Mouse (Mus musculus) bone marrow, adult 2 months (tissue): Measurements from ENCODE around the gene Rps19bp1. TPM values are rescaled to one million over a fixed set of nuclear protein-coding genes. Genes with fewer than 3 reads are reported as not detected.

Experiments
- H3K27ac ChIP-seq: fragments of 200-500 bp; 2 replicates; pipeline ENCODE4 v1.5.1; 2012; ENCODE audit warnings: low read depth, mild to moderate bottlenecking, control low read depth, inconsistent platforms, low read length; ENCODE audit not compliant: control insufficient read depth, poor library complexity, insufficient read depth
- H3K4me1 ChIP-seq: fragments of 200-500 bp; 2 replicates; pipeline ENCODE4 v1.6.1; 2011; ENCODE audit warnings: low read length; ENCODE audit not compliant: control insufficient read depth, insufficient read depth
- H3K4me3 ChIP-seq: fragments of 200-500 bp; replicated peaks from 2 replicates; pipeline ENCODE3; 2011; ENCODE audit warnings: mild to moderate bottlenecking, low read depth, low read length, control low read depth; ENCODE audit not compliant: control insufficient read depth
- CTCF ChIP-seq: fragments of 200-500 bp; IDR thresholded peaks from 2 replicates; pipeline ENCODE4 v1.5.1; 2011; ENCODE audit warnings: low read length, control low read depth; ENCODE audit not compliant: control insufficient read depth, insufficient read depth
- POLR2A ChIP-seq: fragments of 200-500 bp; IDR thresholded peaks from 2 replicates; pipeline ENCODE4 v1.6.1; 2011; ENCODE audit warnings: low read depth, mild to moderate bottlenecking, control low read depth, low read length, borderline replicate concordance; ENCODE audit not compliant: control insufficient read depth
- WGBS: fragments of 180-500 bp; shearing (Covaris S2); methylation state at CpG from one replicate; pipeline ENCODE4 v1.1.7; 2018; 5-methylcytosine and 5-hydroxymethylcytosine counted together
- polyA plus RNA-seq: library from polyadenylated mRNA; stranded (reverse); fragments of >200 nt; gene quantifications from 2 replicates; pipeline ENCODE4 v1.2.4, GENCODE M21; 2011; ENCODE audit warnings: low replicate concordance; ENCODE audit not compliant: missing spikeins, insufficient read depth, insufficient read length

Gene Rps19bp1
- polyA plus RNA-seq, 1 experiment = 53.7 TPM

GRCm38 (mm10) chr15:80254847-80255645 is 9.1 kb downstream of the Rps19bp1 start, which contains the start of gene Atf4:
Gene Atf4 (plus strand): TSS chr15:80255184.
- peak within 1 kb of the TSS; percentile 91 for H3K4me3 ChIP-seq
- TF ChIP-seq CTCF (0 out of 2 replicates have a peak, but pooled peaks have one; percentile 12), POLR2A (peak; percentile 100)
- under 1% methylated on average over 62 of the region's 62 CpGs for WGBS
- H3K4me1 ChIP-seq = peaks cover 1% of the 10 kb centered on the region; the same call in 1 of the 2 replicates
- H3K27ac ChIP-seq = peak within 1 kb of the TSS; percentile 98

GRCm38 (mm10) chr15:80254207-80254606 is 9.9 kb downstream of the Rps19bp1 start:
- no peak for TF ChIP-seq POLR2A
- no peak for TF ChIP-seq CTCF
- H3K4me1 ChIP-seq = peaks cover 1% of the 10 kb centered on the region; the same call in 1 of the 2 replicates

GRCm38 (mm10) chr15:80253530-80253929 is 10.6 kb downstream of the Rps19bp1 start:
- 87% methylated on average over 2 of the region's 2 CpGs for WGBS
- TF ChIP-seq POLR2A = no peak
- TF ChIP-seq CTCF = no peak
- no peak overlapping the region for H3K4me3 ChIP-seq
- no peak overlapping the region for H3K27ac ChIP-seq
- H3K4me1 ChIP-seq = no peaks in the 10 kb centered on the region; the same call in 1 of the 2 replicates

More at GRCm38 (mm10) chr15:80254207-80254606, 9.9 kb downstream of the Rps19bp1 start:
- Histone ChIP-seq H3K4me3 (peak overlapping the region; percentile 91), H3K27ac (peak overlapping the region; percentile 98)
- 71% methylated on average over 6 of the region's 6 CpGs for WGBS

GRCm38 (mm10) chr15:80250586-80250985 is 13.5 kb downstream of the Rps19bp1 start:
- TF ChIP-seq CTCF (no peak), POLR2A (no peak)
- Histone ChIP-seq H3K27ac (peak overlapping the region; percentile 58), H3K4me1 (no peaks in the 10 kb centered on the region), H3K4me3 (no peak overlapping the region)
- 61% methylated on average over 6 of the region's 6 CpGs for WGBS

GRCm38 (mm10) chr15:80249672-80250071 is 14.4 kb downstream of the Rps19bp1 start:
- Histone ChIP-seq H3K4me1 (no peaks in the 10 kb centered on the region), H3K4me3 (no peak overlapping the region), H3K27ac (peak overlapping the region; percentile 31; the same call in 1 of the 2 replicates)
- no peak for TF ChIP-seq POLR2A
- TF ChIP-seq CTCF = no peak
- 93% methylated on average over 10 of the region's 10 CpGs for WGBS

- 94% methylated on average over 1 of the region's 1 CpGs for WGBS
- H3K27ac ChIP-seq = no peak overlapping the region
- TF ChIP-seq POLR2A (no peak), CTCF (no peak)
- H3K4me1 ChIP-seq = no peaks in the 10 kb centered on the region
- no peak overlapping the region for H3K4me3 ChIP-seq
These were observed 15.5 kb downstream of the Rps19bp1 start for GRCm38 (mm10) chr15:80248596-80248995.

- no peak overlapping the region for H3K27ac ChIP-seq
- WGBS = 93% methylated on average over 12 of the region's 12 CpGs
- no peaks in the 10 kb centered on the region for H3K4me1 ChIP-seq
- H3K4me3 ChIP-seq = no peak overlapping the region
- TF ChIP-seq CTCF (no peak), POLR2A (no peak)
These were observed 16.0 kb downstream of the Rps19bp1 start for GRCm38 (mm10) chr15:80248135-80248534.

GRCm38 (mm10) chr15:80235535-80235934 is 28.6 kb downstream of the Rps19bp1 start, which contains the start of gene AC140267.1:
Gene AC140267.1 (plus strand): TSS chr15:80235835.
- TF ChIP-seq POLR2A = no peak
- no peak for TF ChIP-seq CTCF
- 97% methylated on average over 9 of the region's 9 CpGs for WGBS
- Histone ChIP-seq H3K27ac (no peak within 1 kb of the TSS), H3K4me1 (no peaks in the 10 kb centered on the region; the same call in 1 of the 2 replicates), H3K4me3 (peak within 1 kb of the TSS; percentile 82)
